Mouse (Mus musculus): ENCODE results near the gene Olfr813. TPM values are rescaled to one million over a fixed set of nuclear protein-coding genes. Genes with fewer than 3 reads are reported as not detected.

Olfr813 gene
- polyA plus RNA-seq, 2 experiments = not detected

Other genes with a start within 250 kb of the Olfr813 start
- gene Olfr796, start 242.8 kb upstream of the Olfr813 start, polyA plus RNA-seq (2012; rRNA removed) = not detected in 2 replicates
- gene Olfr796, start 242.8 kb upstream of the Olfr813 start, polyA plus RNA-seq (2014; fragmentation: Nextera tagmentation; extraction: Ambion mirVana) = not detected in 2 replicates
- not detected in 2 replicates for gene Olfr798, start 227.4 kb upstream of the Olfr813 start, polyA plus RNA-seq (2012; rRNA removed)
- gene Olfr798, start 227.4 kb upstream of the Olfr813 start, polyA plus RNA-seq (2014; fragmentation: Nextera tagmentation; extraction: Ambion mirVana) = not detected in 2 replicates
- gene Olfr799, start 217.9 kb upstream of the Olfr813 start, polyA plus RNA-seq (2012; rRNA removed) = not detected in 2 replicates
- not detected in 2 replicates for gene Olfr799, start 217.9 kb upstream of the Olfr813 start, polyA plus RNA-seq (2014; fragmentation: Nextera tagmentation; extraction: Ambion mirVana)
- not detected in 2 replicates for gene Olfr800, start 197.7 kb upstream of the Olfr813 start, polyA plus RNA-seq (2012; rRNA removed)
- gene Olfr800, start 197.7 kb upstream of the Olfr813 start, polyA plus RNA-seq (2014; fragmentation: Nextera tagmentation; extraction: Ambion mirVana) = not detected in 2 replicates
- not detected in 2 replicates for gene Olfr801, start 181.5 kb upstream of the Olfr813 start, polyA plus RNA-seq (2012; rRNA removed)
- gene Olfr801, start 181.5 kb upstream of the Olfr813 start, polyA plus RNA-seq (2014; fragmentation: Nextera tagmentation; extraction: Ambion mirVana) = not detected in 2 replicates
- not detected in 2 replicates for gene Olfr802, start 167.2 kb upstream of the Olfr813 start, polyA plus RNA-seq (2012; rRNA removed)
- gene Olfr802, start 167.2 kb upstream of the Olfr813 start, polyA plus RNA-seq (2014; fragmentation: Nextera tagmentation; extraction: Ambion mirVana) = not detected in 2 replicates
- gene Olfr803, start 161.1 kb upstream of the Olfr813 start, polyA plus RNA-seq (2012; rRNA removed) = not detected in 2 replicates
- not detected in 2 replicates for gene Olfr803, start 161.1 kb upstream of the Olfr813 start, polyA plus RNA-seq (2014; fragmentation: Nextera tagmentation; extraction: Ambion mirVana)
- gene Olfr804, start 152.2 kb upstream of the Olfr813 start, polyA plus RNA-seq (2012; rRNA removed) = not detected in 2 replicates
- gene Olfr804, start 152.2 kb upstream of the Olfr813 start, polyA plus RNA-seq (2014; fragmentation: Nextera tagmentation; extraction: Ambion mirVana) = not detected in 2 replicates
- not detected in 2 replicates for gene Olfr805, start 126.0 kb upstream of the Olfr813 start, polyA plus RNA-seq (2012; rRNA removed)
- gene Olfr805, start 126.0 kb upstream of the Olfr813 start, polyA plus RNA-seq (2014; fragmentation: Nextera tagmentation; extraction: Ambion mirVana) = not detected in 2 replicates
- gene Olfr806, start 113.4 kb upstream of the Olfr813 start, polyA plus RNA-seq (2012; rRNA removed) = not detected in 2 replicates
- gene Olfr806, start 113.4 kb upstream of the Olfr813 start, polyA plus RNA-seq (2014; fragmentation: Nextera tagmentation; extraction: Ambion mirVana) = not detected in 2 replicates
- gene Olfr807, start 97.6 kb upstream of the Olfr813 start, polyA plus RNA-seq (2012; rRNA removed) = not detected in 2 replicates
- gene Olfr807, start 97.6 kb upstream of the Olfr813 start, polyA plus RNA-seq (2014; fragmentation: Nextera tagmentation; extraction: Ambion mirVana) = not detected in 2 replicates
- gene Olfr808, start 89.9 kb upstream of the Olfr813 start, polyA plus RNA-seq (2012; rRNA removed) = not detected in 2 replicates
- gene Olfr808, start 89.9 kb upstream of the Olfr813 start, polyA plus RNA-seq (2014; fragmentation: Nextera tagmentation; extraction: Ambion mirVana) = not detected in 2 replicates
- gene Olfr809, start 80.7 kb upstream of the Olfr813 start, polyA plus RNA-seq (2012; rRNA removed) = not detected in 2 replicates
- gene Olfr809, start 80.7 kb upstream of the Olfr813 start, polyA plus RNA-seq (2014; fragmentation: Nextera tagmentation; extraction: Ambion mirVana) = not detected in 2 replicates
- not detected in 2 replicates for gene Olfr810, start 60.5 kb upstream of the Olfr813 start, polyA plus RNA-seq (2012; rRNA removed)
- not detected in 2 replicates for gene Olfr810, start 60.5 kb upstream of the Olfr813 start, polyA plus RNA-seq (2014; fragmentation: Nextera tagmentation; extraction: Ambion mirVana)
- not detected in 2 replicates for gene Olfr811, start 51.0 kb upstream of the Olfr813 start, polyA plus RNA-seq (2012; rRNA removed)
- not detected in 2 replicates for gene Olfr811, start 51.0 kb upstream of the Olfr813 start, polyA plus RNA-seq (2014; fragmentation: Nextera tagmentation; extraction: Ambion mirVana)
- not detected in 2 replicates for gene Olfr812, start 9.3 kb upstream of the Olfr813 start, polyA plus RNA-seq (2012; rRNA removed)
- gene Olfr812, start 9.3 kb upstream of the Olfr813 start, polyA plus RNA-seq (2014; fragmentation: Nextera tagmentation; extraction: Ambion mirVana) = not detected in 2 replicates
- gene Olfr814, start 24.5 kb downstream of the Olfr813 start, polyA plus RNA-seq (2012; rRNA removed) = not detected in 2 replicates
- gene Olfr814, start 24.5 kb downstream of the Olfr813 start, polyA plus RNA-seq (2014; fragmentation: Nextera tagmentation; extraction: Ambion mirVana) = not detected in 2 replicates
- gene Olfr815, start 50.5 kb downstream of the Olfr813 start, polyA plus RNA-seq (2012; rRNA removed) = not detected in 2 replicates
- gene Olfr815, start 50.5 kb downstream of the Olfr813 start, polyA plus RNA-seq (2014; fragmentation: Nextera tagmentation; extraction: Ambion mirVana) = not detected in 2 replicates
- not detected in 2 replicates for gene Olfr816, start 60.2 kb downstream of the Olfr813 start, polyA plus RNA-seq (2012; rRNA removed)
- not detected in 2 replicates for gene Olfr816, start 60.2 kb downstream of the Olfr813 start, polyA plus RNA-seq (2014; fragmentation: Nextera tagmentation; extraction: Ambion mirVana)
- gene Olfr818, start 93.7 kb downstream of the Olfr813 start, polyA plus RNA-seq (2012; rRNA removed) = not detected in 2 replicates
- not detected in 2 replicates for gene Olfr818, start 93.7 kb downstream of the Olfr813 start, polyA plus RNA-seq (2014; fragmentation: Nextera tagmentation; extraction: Ambion mirVana)
- not detected in 2 replicates for gene Olfr819, start 111.9 kb downstream of the Olfr813 start, polyA plus RNA-seq (2012; rRNA removed)
- gene Olfr819, start 111.9 kb downstream of the Olfr813 start, polyA plus RNA-seq (2014; fragmentation: Nextera tagmentation; extraction: Ambion mirVana) = not detected in 2 replicates
- gene Olfr247, start 120.8 kb downstream of the Olfr813 start, polyA plus RNA-seq (2012; rRNA removed) = not detected in 2 replicates
- not detected in 2 replicates for gene Olfr247, start 120.8 kb downstream of the Olfr813 start, polyA plus RNA-seq (2014; fragmentation: Nextera tagmentation; extraction: Ambion mirVana)
- not detected in 2 replicates for gene Gm10310, start 129.7 kb downstream of the Olfr813 start, polyA plus RNA-seq (2012; rRNA removed)
- not detected in 2 replicates for gene Gm10310, start 129.7 kb downstream of the Olfr813 start, polyA plus RNA-seq (2014; fragmentation: Nextera tagmentation; extraction: Ambion mirVana)
- not detected in 2 replicates for gene Olfr820, start 157.3 kb downstream of the Olfr813 start, polyA plus RNA-seq (2012; rRNA removed)
- gene Olfr820, start 157.3 kb downstream of the Olfr813 start, polyA plus RNA-seq (2014; fragmentation: Nextera tagmentation; extraction: Ambion mirVana) = not detected in 2 replicates
- not detected in 2 replicates for gene Olfr821, start 175.0 kb downstream of the Olfr813 start, polyA plus RNA-seq (2012; rRNA removed)
- not detected in 2 replicates for gene Olfr821, start 175.0 kb downstream of the Olfr813 start, polyA plus RNA-seq (2014; fragmentation: Nextera tagmentation; extraction: Ambion mirVana)
- not detected in 2 replicates for gene Olfr822, start 215.8 kb downstream of the Olfr813 start, polyA plus RNA-seq (2012; rRNA removed)
- gene Olfr822, start 215.8 kb downstream of the Olfr813 start, polyA plus RNA-seq (2014; fragmentation: Nextera tagmentation; extraction: Ambion mirVana) = not detected in 2 replicates

Data from limb, embryonic 14.5 days (tissue).